Mouse (Mus musculus): ENCODE data around the gene Gm11555. TPM values are rescaled to one million over a fixed set of nuclear protein-coding genes. Genes with fewer than 3 reads are reported as not detected.

The Gm11555 gene
- polyA plus RNA-seq, 1 experiment from 2014 or later, result not detected

Other genes starting within 250 kb of the Gm11555 start
- gene Krt12, start 228.0 kb downstream of the Gm11555 start, polyA plus RNA-seq (2015; fragmentation: Nextera tagmentation; extraction: Ambion mirVana), result not detected in 2 replicates
- 0.43 and 0.68 TPM in 2 replicates for gene Krt20, start 212.1 kb downstream of the Gm11555 start, polyA plus RNA-seq (2015; fragmentation: Nextera tagmentation; extraction: Ambion mirVana)
- gene Krt23, start 157.1 kb downstream of the Gm11555 start, polyA plus RNA-seq (2015; fragmentation: Nextera tagmentation; extraction: Ambion mirVana), result 0.32 and 0.35 TPM in 2 replicates
- not detected in 2 replicates for gene Krt39, start 128.9 kb downstream of the Gm11555 start, polyA plus RNA-seq (2015; fragmentation: Nextera tagmentation; extraction: Ambion mirVana)
- gene Krt40, start 107.1 kb downstream of the Gm11555 start, polyA plus RNA-seq (2015; fragmentation: Nextera tagmentation; extraction: Ambion mirVana), result not detected in 2 replicates
- gene Krtap3-3, start 99.4 kb downstream of the Gm11555 start, polyA plus RNA-seq (2015; fragmentation: Nextera tagmentation; extraction: Ambion mirVana), result not detected in 2 replicates
- gene Krtap3-2, start 93.4 kb downstream of the Gm11555 start, polyA plus RNA-seq (2015; fragmentation: Nextera tagmentation; extraction: Ambion mirVana), result not detected in 2 replicates
- not detected in 2 replicates for gene Gm11939, start 90.8 kb downstream of the Gm11555 start, polyA plus RNA-seq (2015; fragmentation: Nextera tagmentation; extraction: Ambion mirVana)
- gene Krtap3-1, start 83.6 kb downstream of the Gm11555 start, polyA plus RNA-seq (2015; fragmentation: Nextera tagmentation; extraction: Ambion mirVana), result not detected in 2 replicates
- gene Krtap1-5, start 69.2 kb downstream of the Gm11555 start, polyA plus RNA-seq (2015; fragmentation: Nextera tagmentation; extraction: Ambion mirVana), result not detected in 2 replicates
- gene Krtap1-4, start 66.6 kb downstream of the Gm11555 start, polyA plus RNA-seq (2015; fragmentation: Nextera tagmentation; extraction: Ambion mirVana), result not detected in 2 replicates
- not detected in 2 replicates for gene Krtap1-3, start 58.9 kb downstream of the Gm11555 start, polyA plus RNA-seq (2015; fragmentation: Nextera tagmentation; extraction: Ambion mirVana)
- gene Krtap9-3, start 52.1 kb downstream of the Gm11555 start, polyA plus RNA-seq (2015; fragmentation: Nextera tagmentation; extraction: Ambion mirVana), result not detected in 2 replicates
- gene Gm11938, start 46.9 kb downstream of the Gm11555 start, polyA plus RNA-seq (2015; fragmentation: Nextera tagmentation; extraction: Ambion mirVana), result not detected in 2 replicates
- not detected in 2 replicates for gene Gm11937, start 40.0 kb downstream of the Gm11555 start, polyA plus RNA-seq (2015; fragmentation: Nextera tagmentation; extraction: Ambion mirVana)
- not detected in 2 replicates for gene Krtap2-4, start 35.4 kb downstream of the Gm11555 start, polyA plus RNA-seq (2015; fragmentation: Nextera tagmentation; extraction: Ambion mirVana)
- gene Gm11562, start 29.8 kb downstream of the Gm11555 start, polyA plus RNA-seq (2015; fragmentation: Nextera tagmentation; extraction: Ambion mirVana), result not detected in 2 replicates
- not detected in 2 replicates for gene Krtap4-1, start 22.0 kb downstream of the Gm11555 start, polyA plus RNA-seq (2015; fragmentation: Nextera tagmentation; extraction: Ambion mirVana)
- gene Krtap4-2, start 15.2 kb downstream of the Gm11555 start, polyA plus RNA-seq (2015; fragmentation: Nextera tagmentation; extraction: Ambion mirVana), result not detected in 2 replicates
- not detected in 2 replicates for gene Krtap4-7, start 6.1 kb downstream of the Gm11555 start, polyA plus RNA-seq (2015; fragmentation: Nextera tagmentation; extraction: Ambion mirVana)
- gene Gm11563, start 8.7 kb upstream of the Gm11555 start, polyA plus RNA-seq (2015; fragmentation: Nextera tagmentation; extraction: Ambion mirVana), result not detected in 2 replicates
- not detected in 2 replicates for gene Krtap4-6, start 15.7 kb upstream of the Gm11555 start, polyA plus RNA-seq (2015; fragmentation: Nextera tagmentation; extraction: Ambion mirVana)
- not detected in 2 replicates for gene Gm14190, start 40.5 kb upstream of the Gm11555 start, polyA plus RNA-seq (2015; fragmentation: Nextera tagmentation; extraction: Ambion mirVana)
- gene Gm14180, start 84.1 kb upstream of the Gm11555 start, polyA plus RNA-seq (2015; fragmentation: Nextera tagmentation; extraction: Ambion mirVana), result not detected in 2 replicates
- not detected in 2 replicates for gene Gm11595, start 122.7 kb upstream of the Gm11555 start, polyA plus RNA-seq (2015; fragmentation: Nextera tagmentation; extraction: Ambion mirVana)
- gene Krtap4-8, start 130.5 kb upstream of the Gm11555 start, polyA plus RNA-seq (2015; fragmentation: Nextera tagmentation; extraction: Ambion mirVana), result not detected in 2 replicates
- not detected in 2 replicates for gene Krtap4-9, start 135.0 kb upstream of the Gm11555 start, polyA plus RNA-seq (2015; fragmentation: Nextera tagmentation; extraction: Ambion mirVana)
- not detected in 2 replicates for gene Gm11596, start 143.2 kb upstream of the Gm11555 start, polyA plus RNA-seq (2015; fragmentation: Nextera tagmentation; extraction: Ambion mirVana)
- not detected in 2 replicates for gene Gm11569, start 148.7 kb upstream of the Gm11555 start, polyA plus RNA-seq (2015; fragmentation: Nextera tagmentation; extraction: Ambion mirVana)
- not detected in 2 replicates for gene Gm11554, start 154.2 kb upstream of the Gm11555 start, polyA plus RNA-seq (2015; fragmentation: Nextera tagmentation; extraction: Ambion mirVana)
- gene Krtap4-13, start 159.7 kb upstream of the Gm11555 start, polyA plus RNA-seq (2015; fragmentation: Nextera tagmentation; extraction: Ambion mirVana), result not detected in 2 replicates
- gene Gm11564, start 165.4 kb upstream of the Gm11555 start, polyA plus RNA-seq (2015; fragmentation: Nextera tagmentation; extraction: Ambion mirVana), result not detected in 2 replicates
- not detected in 2 replicates for gene 2300003K06Rik, start 187.8 kb upstream of the Gm11555 start, polyA plus RNA-seq (2015; fragmentation: Nextera tagmentation; extraction: Ambion mirVana)
- not detected in 2 replicates for gene Krtap4-16, start 201.4 kb upstream of the Gm11555 start, polyA plus RNA-seq (2015; fragmentation: Nextera tagmentation; extraction: Ambion mirVana)
- gene Gm11568, start 207.7 kb upstream of the Gm11555 start, polyA plus RNA-seq (2015; fragmentation: Nextera tagmentation; extraction: Ambion mirVana), result not detected in 2 replicates
- gene Gm11559, start 214.2 kb upstream of the Gm11555 start, polyA plus RNA-seq (2015; fragmentation: Nextera tagmentation; extraction: Ambion mirVana), result not detected in 2 replicates
- gene Krtap9-1, start 223.2 kb upstream of the Gm11555 start, polyA plus RNA-seq (2015; fragmentation: Nextera tagmentation; extraction: Ambion mirVana), result not detected in 2 replicates
- not detected in 2 replicates for gene Gm11567, start 229.0 kb upstream of the Gm11555 start, polyA plus RNA-seq (2015; fragmentation: Nextera tagmentation; extraction: Ambion mirVana)